Mouse (Mus musculus) lung, adult 10 weeks (tissue): Measurements from ENCODE around the gene A430033K04Rik. TPM values are rescaled to one million over a fixed set of nuclear protein-coding genes. Genes with fewer than 3 reads are reported as not detected.

Experiments
- polyA plus RNA-seq: library from polyadenylated mRNA; stranded (reverse); fragments of 350-450 nt; fragmentation: Illumina TruSeq; extraction: RNeasy Lipid Tissue Mini Kit (QIAGEN cat#74804); gene quantifications from one replicate; pipeline ENCODE4 v1.2.3, GENCODE M21; 2014; ENCODE audit warnings: low read depth, low replicate concordance; ENCODE audit not compliant: insufficient read depth

The A430033K04Rik gene
- 2.8 TPM for polyA plus RNA-seq

DNA sequence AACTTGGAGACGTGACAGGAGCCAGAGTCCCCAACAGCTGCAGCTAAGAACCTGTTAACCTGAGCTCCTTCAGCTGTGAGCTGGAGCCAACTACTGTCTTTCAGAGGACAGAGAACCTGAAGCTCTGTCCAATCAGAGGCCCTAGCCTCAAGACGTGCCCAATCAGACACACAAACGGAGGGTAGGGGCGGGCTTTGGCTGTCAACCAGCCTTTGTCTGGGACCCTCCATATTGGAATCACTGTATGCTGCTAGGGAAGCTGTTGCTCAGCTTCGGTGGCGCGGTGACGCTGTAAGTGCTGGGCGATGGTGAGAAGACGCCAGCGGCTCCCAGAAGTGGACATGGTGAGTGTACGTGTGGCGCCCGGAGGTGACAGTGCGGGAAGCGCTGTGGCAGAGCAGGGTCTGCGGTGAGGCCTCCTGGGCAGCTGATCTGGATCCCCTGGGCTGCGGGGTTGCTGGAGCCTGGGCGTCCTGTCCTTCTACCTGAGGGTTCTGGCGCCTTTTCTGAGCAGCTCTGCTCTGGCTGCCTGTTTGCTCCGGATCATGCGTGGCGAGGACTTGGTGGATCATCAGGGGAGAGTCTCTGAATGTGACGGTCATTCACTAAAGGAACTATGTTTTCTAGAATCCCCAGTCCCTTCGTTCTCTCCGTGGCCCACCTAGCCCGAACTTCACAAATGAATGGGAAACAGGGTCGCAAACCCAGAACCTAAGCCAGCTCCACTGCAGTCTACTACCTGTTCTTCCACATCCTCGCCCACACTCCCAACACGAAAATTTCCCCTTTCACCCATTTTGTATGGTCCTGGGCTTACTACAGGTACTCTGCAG is at the start of gene A430033K04Rik:
Gene A430033K04Rik, plus strand, starts transcription at position 215 of the 833 bp plus-strand sequence.

GRCm38 (mm10) chr5:138619211-138620128 is 3.2 kb upstream of the A430033K04Rik start, which contains the start of gene Zfp68:
TSS of gene Zfp68 (minus strand) at chr5:138619761.

Other genes with a start within 250 kb of the A430033K04Rik start
- gene Zfp157, start 181.4 kb upstream of the A430033K04Rik start, polyA plus RNA-seq, result 3.9 TPM
- not detected for gene 1700123K08Rik, start 58.1 kb upstream of the A430033K04Rik start, polyA plus RNA-seq
- 23.5 TPM for gene Zfp68, start 3.1 kb upstream of the A430033K04Rik start, polyA plus RNA-seq
- 5.3 TPM for gene Fam20c, start 131.7 kb downstream of the A430033K04Rik start, polyA plus RNA-seq
- not detected for gene Gm5294, start 197.2 kb downstream of the A430033K04Rik start, polyA plus RNA-seq